Mouse (Mus musculus) intestine, embryonic 16.5 days (tissue): Measurements from ENCODE around the gene Cbx4. TPM values are rescaled to one million over a fixed set of nuclear protein-coding genes. Genes with fewer than 3 reads are reported as not detected.

Experiments
- ATAC-seq: fragments of 200-750 bp; cut with Nextera tagmentation; 2 replicates; pipeline ENCODE4 v1.8.0; 2017; ENCODE audit warnings: moderate TSS enrichment, moderate library complexity
- H3K27ac ChIP-seq: fragments of 300-500 bp; sonication (generic); 2 replicates; pipeline ENCODE4 v1.5.1; 2014; ENCODE audit warnings: mild to moderate bottlenecking, low read length
- H3K27me3 ChIP-seq: fragments of 300-500 bp; sonication (generic); replicated peaks from 2 replicates; pipeline ENCODE4 v1.6.1; 2014; ENCODE audit warnings: low read length, control low read depth, mixed read lengths; ENCODE audit not compliant: control insufficient read depth, insufficient read depth
- H3K36me3 ChIP-seq: fragments of 300-500 bp; sonication (generic); 2 replicates; pipeline ENCODE4 v1.6.1; 2014; ENCODE audit warnings: low read length, control low read depth; ENCODE audit not compliant: control insufficient read depth, insufficient read depth
- H3K4me1 ChIP-seq: fragments of 300-500 bp; sonication (generic); 2 replicates; pipeline ENCODE4 v1.6.1; 2014; ENCODE audit warnings: low read length, control low read depth, mixed read lengths; ENCODE audit not compliant: control insufficient read depth, insufficient read depth
- H3K4me2 ChIP-seq: fragments of 300-500 bp; sonication (generic); 2 replicates; pipeline ENCODE4 v1.6.1; 2014; ENCODE audit warnings: low read depth, low read length, control low read depth
- H3K4me3 ChIP-seq: fragments of 300-500 bp; sonication (generic); 2 replicates; pipeline ENCODE4 v1.5.1; 2014; ENCODE audit warnings: mild to moderate bottlenecking, low read length
- H3K9ac ChIP-seq: fragments of 300-500 bp; sonication (generic); 2 replicates; pipeline ENCODE4 v1.6.1; 2014; ENCODE audit warnings: low read depth, low read length
- H3K9me3 ChIP-seq: fragments of 300-500 bp; sonication (generic); 2 replicates; pipeline ENCODE4 v1.6.1; 2016; ENCODE audit warnings: low read length, control low read depth; ENCODE audit not compliant: control insufficient read depth
- WGBS: fragments of 180-500 bp; shearing (Covaris S2); extraction: QIAGEN DNeasy Blood & Tissue Kit; methylation state at CpG from one replicate; pipeline ENCODE4 v1.1.7; 2014; 5-methylcytosine and 5-hydroxymethylcytosine counted together
- polyA plus RNA-seq: library from polyadenylated mRNA; unstranded; fragments of >200 nt; fragmentation: Nextera tagmentation; extraction: Ambion mirVana; gene quantifications from 2 replicates; pipeline ENCODE4 v1.2.1, GENCODE M21; 2015

Gene Cbx4
- polyA plus RNA-seq, result 9.3 and 10.0 TPM in 2 replicates

- peaks cover 78% of the 10 kb centered on the region for H3K4me1 ChIP-seq
- peak; percentile 88 for ATAC-seq
- peak within 1 kb of the TSS; percentile 98 for H3K9ac ChIP-seq
- 2% methylated on average over 65 of the region's 67 CpGs for WGBS
- no peaks in the 10 kb centered on the region for H3K9me3 ChIP-seq
- peak within 1 kb of the TSS; percentile 86 for H3K4me2 ChIP-seq
- peaks cover 19% of the 10 kb centered on the region for H3K27me3 ChIP-seq
- peak within 1 kb of the TSS; percentile 98 for H3K27ac ChIP-seq
- H3K4me3 ChIP-seq, result peak within 1 kb of the TSS; percentile 92
- H3K36me3 ChIP-seq, result peaks cover 7% of the 10 kb centered on the region
These were observed at the start of gene Cbx4 for GRCm38 (mm10) chr11:119086144-119086971. Gene Cbx4, minus strand, starts transcription at chr11:119086221.

GRCm38 (mm10) chr11:119134586-119134985, 48.6 kb upstream of the Cbx4 start:
- H3K4me3 ChIP-seq, result no peak overlapping the region
- H3K9ac ChIP-seq, result peak overlapping the region; percentile 49
- WGBS, result 44% methylated on average over 17 of the region's 17 CpGs
- H3K9me3 ChIP-seq, result peaks cover 6% of the 10 kb centered on the region; the same call in 1 of the 2 replicates
- H3K4me1 ChIP-seq, result peaks cover 48% of the 10 kb centered on the region
- peak overlapping the region; percentile 70 for H3K27ac ChIP-seq
- peak; percentile 68 for ATAC-seq
- H3K27me3 ChIP-seq, result no peaks in the 10 kb centered on the region
- H3K4me2 ChIP-seq, result peak overlapping the region; percentile 26
- no peaks in the 10 kb centered on the region for H3K36me3 ChIP-seq

GRCm38 (mm10) chr11:119133437-119134221, 47.6 kb upstream of the Cbx4 start:
- no peaks in the 10 kb centered on the region for H3K27me3 ChIP-seq
- H3K4me3 ChIP-seq, result no peak overlapping the region
- no peak overlapping the region for H3K4me2 ChIP-seq
- peak; percentile 24; the same call in 1 of the 2 replicates for ATAC-seq
- H3K4me1 ChIP-seq, result peaks cover 57% of the 10 kb centered on the region
- peak overlapping the region; percentile 51 for H3K9ac ChIP-seq
- no peaks in the 10 kb centered on the region for H3K36me3 ChIP-seq
- H3K27ac ChIP-seq, result peak overlapping the region; percentile 70
- peaks cover 6% of the 10 kb centered on the region; the same call in 1 of the 2 replicates for H3K9me3 ChIP-seq
- WGBS, result 54% methylated on average over 5 of the region's 5 CpGs

- no peak overlapping the region for H3K4me3 ChIP-seq
- H3K4me2 ChIP-seq, result no peak overlapping the region
- no peaks in the 10 kb centered on the region for H3K27me3 ChIP-seq
- H3K27ac ChIP-seq, result no peak overlapping the region
- 82% methylated on average over 14 of the region's 14 CpGs for WGBS
- H3K9me3 ChIP-seq, result peaks cover 6% of the 10 kb centered on the region; the same call in 1 of the 2 replicates
- ATAC-seq, result no peak
- H3K4me1 ChIP-seq, result peaks cover 58% of the 10 kb centered on the region
- no peaks in the 10 kb centered on the region for H3K36me3 ChIP-seq
- H3K9ac ChIP-seq, result no peak overlapping the region
These were observed 46.4 kb upstream of the Cbx4 start for GRCm38 (mm10) chr11:119132198-119133035.

- no peaks in the 10 kb centered on the region for H3K36me3 ChIP-seq
These were observed 44.2 kb upstream of the Cbx4 start for GRCm38 (mm10) chr11:119130081-119130765.

DNA sequence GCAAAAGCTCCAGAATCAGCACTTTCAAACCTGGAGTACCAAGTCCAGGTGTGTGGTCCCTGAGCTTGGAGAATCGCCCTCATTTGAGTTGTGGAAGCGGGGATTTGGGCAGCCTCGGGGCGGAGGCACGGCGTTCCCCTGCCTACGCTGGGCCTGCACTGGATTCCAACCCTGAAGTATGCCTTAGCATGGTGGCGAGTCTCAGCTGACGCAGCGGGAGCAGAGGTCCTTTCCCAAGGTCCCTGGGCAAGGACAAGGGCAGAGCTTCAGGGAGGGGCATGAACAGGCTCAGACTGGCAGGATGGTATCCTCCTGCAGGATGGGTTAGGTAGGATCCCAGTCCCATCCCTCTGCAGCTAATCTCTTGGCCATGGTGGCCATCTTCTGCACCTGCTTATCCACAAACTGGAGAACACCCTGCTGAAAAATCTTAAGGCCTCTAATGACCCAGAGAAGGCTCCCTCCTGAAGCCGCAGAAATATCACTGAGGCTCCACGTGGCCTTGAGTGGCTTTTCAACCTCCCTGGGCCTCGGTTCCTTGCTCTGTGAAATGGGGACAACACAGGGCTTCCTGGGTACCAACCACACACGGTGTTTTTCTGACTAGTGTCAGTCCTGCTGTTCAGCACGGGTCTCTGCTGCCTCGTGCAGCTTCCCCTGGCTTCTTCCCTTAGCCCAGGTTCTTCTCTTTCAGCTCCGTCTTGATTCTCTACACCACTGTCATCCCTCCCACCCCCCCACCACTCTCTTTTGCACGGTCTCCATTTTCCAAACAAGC, 43.4 kb upstream of the Cbx4 start:
- Histone ChIP-seq H3K9me3 (peaks cover 6% of the 10 kb centered on the region; the same call in 1 of the 2 replicates), H3K4me3 (no peak overlapping the region), H3K4me1 (peaks cover 55% of the 10 kb centered on the region), H3K36me3 (no peaks in the 10 kb centered on the region), H3K4me2 (no peak overlapping the region), H3K27ac (no peak overlapping the region), H3K27me3 (no peaks in the 10 kb centered on the region), H3K9ac (peak overlapping the region; percentile 16; the same call in 1 of the 2 replicates)
- 51% methylated on average over 18 of the region's 18 CpGs for WGBS
- ATAC-seq, result no peak

More at GRCm38 (mm10) chr11:119130081-119130765, 44.2 kb upstream of the Cbx4 start:
- Histone ChIP-seq H3K4me3 (no peak overlapping the region), H3K4me1 (peaks cover 62% of the 10 kb centered on the region), H3K27ac (no peak overlapping the region), H3K27me3 (no peaks in the 10 kb centered on the region), H3K4me2 (peak overlapping the region; percentile 26), H3K9ac (peak overlapping the region; percentile 16; the same call in 1 of the 2 replicates), H3K9me3 (peaks cover 6% of the 10 kb centered on the region; the same call in 1 of the 2 replicates)
- WGBS, result 7% methylated on average over 24 of the region's 24 CpGs
- no peak for ATAC-seq

DNA sequence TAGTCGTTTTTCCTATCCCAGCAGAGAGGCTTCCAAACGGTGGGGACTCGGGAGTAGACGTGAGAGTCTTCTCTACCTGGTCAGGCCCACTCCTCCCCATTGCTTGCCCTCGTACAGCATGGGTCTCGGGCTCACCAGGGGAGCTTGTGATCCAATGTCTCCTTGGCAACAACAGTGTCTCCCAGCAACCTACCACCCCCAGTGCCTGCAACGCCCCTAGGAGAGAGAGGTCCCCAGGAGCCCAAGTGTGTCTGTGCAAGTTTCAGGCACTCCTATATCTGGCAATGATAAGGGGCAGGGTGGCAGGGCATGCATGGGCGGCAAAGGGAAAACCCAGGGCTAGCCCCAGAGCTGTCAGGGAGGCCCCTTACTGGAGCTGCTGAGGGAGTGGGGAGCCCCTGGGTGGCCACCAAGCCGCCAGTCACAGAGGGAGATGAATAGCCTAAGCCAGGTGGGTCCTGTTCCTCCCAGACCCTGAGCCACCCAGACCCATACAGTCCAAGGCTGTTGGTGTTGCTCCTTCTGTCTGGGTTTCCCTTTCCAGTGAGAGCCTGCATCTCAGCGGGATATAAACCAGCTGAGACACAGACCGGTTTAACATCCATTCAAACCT, 42.8 kb upstream of the Cbx4 start:
- H3K4me1 ChIP-seq, result peaks cover 48% of the 10 kb centered on the region
- no peaks in the 10 kb centered on the region for H3K27me3 ChIP-seq
- no peak overlapping the region for H3K4me3 ChIP-seq
- H3K36me3 ChIP-seq, result no peaks in the 10 kb centered on the region
- ATAC-seq, result no peak
- H3K27ac ChIP-seq, result no peak overlapping the region
- H3K9ac ChIP-seq, result peak overlapping the region; percentile 11; the same call in 1 of the 2 replicates
- no peak overlapping the region for H3K4me2 ChIP-seq
- peaks cover 6% of the 10 kb centered on the region; the same call in 1 of the 2 replicates for H3K9me3 ChIP-seq
- WGBS, result 57% methylated on average over 11 of the region's 11 CpGs
